Mouse (Mus musculus) stomach, postnatal 0 days (tissue): ENCODE measurements around the gene Sike1.

Experiments used
- CTCF ChIP-seq: IDR thresholded peaks from 2 replicates; pipeline ENCODE4 v1.5.1; 2016; ENCODE audit warnings: antibody characterized with exemption, low read depth, mild to moderate bottlenecking, moderate library complexity
- EP300 ChIP-seq: optimal IDR thresholded peaks from 2 replicates; pipeline ENCODE3; 2016; ENCODE audit warnings: antibody characterized with exemption

DNA sequence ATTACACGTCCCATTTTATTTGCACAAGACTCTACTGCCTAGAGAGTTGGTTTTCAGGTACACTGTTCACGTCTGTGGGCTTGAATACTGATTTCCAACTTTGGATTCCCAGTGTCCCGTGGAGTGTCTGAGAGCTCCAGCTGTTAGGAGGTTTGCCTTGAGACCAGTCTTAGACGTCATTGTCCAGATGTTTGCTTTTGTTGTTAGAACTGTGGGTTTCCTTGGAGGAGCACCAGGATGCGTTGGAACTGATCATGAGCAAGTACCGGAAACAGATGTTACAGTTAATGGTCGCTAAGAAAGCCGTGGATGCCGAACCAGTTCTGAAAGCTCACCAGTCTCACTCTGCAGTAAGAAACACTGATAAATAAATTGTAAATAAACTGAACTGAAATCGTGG, 1.5 kb downstream of the Sike1 start:
- TF ChIP-seq EP300 (no peak), CTCF (no peak)
